Mouse (Mus musculus): ENCODE results near the gene Crtc1.

- TF ChIP-seq CTCF (IDR thresholded peaks at IDR 0.05) = peak; percentile 73
- no peak for TF ChIP-seq EP300 (IDR thresholded peaks at IDR 0.05)
Measured at GRCm38 (mm10) chr8:70415540-70416451, 23.6 kb downstream of the Crtc1 start.

All from lung, postnatal 0 days (tissue).